Mouse (Mus musculus) bone marrow, adult 2 months (tissue): ENCODE results near the gene Gpc6.
"Not testable (repeated sequence)": the region's sequence is repeated elsewhere in the genome, so short reads cannot be mapped to it uniquely, and the experiment has no call there.

ENCODE experiments used
- CTCF ChIP-seq: fragments of 200-500 bp; IDR thresholded peaks from 2 replicates; pipeline ENCODE4 v1.5.1; 2011; ENCODE audit warnings: low read length, control low read depth; ENCODE audit not compliant: control insufficient read depth, insufficient read depth
- POLR2A ChIP-seq: fragments of 200-500 bp; IDR thresholded peaks from 2 replicates; pipeline ENCODE4 v1.6.1; 2011; ENCODE audit warnings: low read depth, mild to moderate bottlenecking, control low read depth, low read length, borderline replicate concordance; ENCODE audit not compliant: control insufficient read depth

DNA sequence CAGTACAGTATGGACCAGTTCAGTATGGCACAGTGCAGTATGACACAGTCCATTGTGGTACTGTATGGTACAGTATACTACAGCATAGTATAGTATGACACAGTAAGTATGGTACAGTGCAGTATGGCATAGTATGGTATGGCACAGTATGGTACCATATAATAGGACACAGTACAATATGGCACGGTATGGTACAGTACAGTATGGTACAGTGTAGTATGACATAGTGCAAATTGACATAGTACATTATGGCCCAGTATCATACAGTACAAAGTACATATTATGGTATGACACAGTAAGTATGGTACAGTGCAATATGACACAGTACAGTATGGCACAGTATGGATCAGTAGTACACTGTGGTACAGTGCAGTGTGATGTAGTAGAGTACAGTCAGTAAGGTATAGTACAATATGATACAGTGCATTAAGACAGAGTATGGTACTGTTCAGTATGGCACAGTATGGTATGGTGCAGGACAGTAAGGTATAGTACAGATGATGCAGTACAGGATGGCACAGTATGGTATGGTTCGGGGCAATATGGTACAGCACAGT lies 521.6 kb downstream of the Gpc6 start:
- not testable (repeated sequence) for TF ChIP-seq CTCF, POLR2A
